Mouse (Mus musculus) left cerebral cortex, adult 6 months (tissue): ENCODE data around the gene Ptgfrn. TPM values are rescaled to one million over a fixed set of nuclear protein-coding genes. Genes with fewer than 3 reads are reported as not detected.

Experiments
- long read RNA-seq, 2 experiments: library from polyadenylated mRNA; unstranded; transcript quantifications; one replicate each; pipeline ENCODE4 v2.0.0; 2019 to 2020
- polyA plus RNA-seq: library from polyadenylated mRNA; unstranded; fragments of <200 nt; fragmentation: Nextera tagmentation; gene quantifications from 2 replicates; pipeline ENCODE4 v1.2.3, GENCODE M21; 2021

Ptgfrn gene
- polyA plus RNA-seq, result 1.5 and 2.0 TPM in 2 replicates
- long read RNA-seq, experiment 1, partial matches to known transcripts, result 0 of 9 reads
- long read RNA-seq, experiment 1, other reads (novel, unspliced or antisense), result 9 of 9 reads
- long read RNA-seq, experiment 2, full-length matches to known transcripts, result 1 of 7 reads
- long read RNA-seq, experiment 2, partial matches to known transcripts, result 0 of 7 reads
- long read RNA-seq, experiment 2, other reads (novel, unspliced or antisense), result 6 of 7 reads

DNA sequence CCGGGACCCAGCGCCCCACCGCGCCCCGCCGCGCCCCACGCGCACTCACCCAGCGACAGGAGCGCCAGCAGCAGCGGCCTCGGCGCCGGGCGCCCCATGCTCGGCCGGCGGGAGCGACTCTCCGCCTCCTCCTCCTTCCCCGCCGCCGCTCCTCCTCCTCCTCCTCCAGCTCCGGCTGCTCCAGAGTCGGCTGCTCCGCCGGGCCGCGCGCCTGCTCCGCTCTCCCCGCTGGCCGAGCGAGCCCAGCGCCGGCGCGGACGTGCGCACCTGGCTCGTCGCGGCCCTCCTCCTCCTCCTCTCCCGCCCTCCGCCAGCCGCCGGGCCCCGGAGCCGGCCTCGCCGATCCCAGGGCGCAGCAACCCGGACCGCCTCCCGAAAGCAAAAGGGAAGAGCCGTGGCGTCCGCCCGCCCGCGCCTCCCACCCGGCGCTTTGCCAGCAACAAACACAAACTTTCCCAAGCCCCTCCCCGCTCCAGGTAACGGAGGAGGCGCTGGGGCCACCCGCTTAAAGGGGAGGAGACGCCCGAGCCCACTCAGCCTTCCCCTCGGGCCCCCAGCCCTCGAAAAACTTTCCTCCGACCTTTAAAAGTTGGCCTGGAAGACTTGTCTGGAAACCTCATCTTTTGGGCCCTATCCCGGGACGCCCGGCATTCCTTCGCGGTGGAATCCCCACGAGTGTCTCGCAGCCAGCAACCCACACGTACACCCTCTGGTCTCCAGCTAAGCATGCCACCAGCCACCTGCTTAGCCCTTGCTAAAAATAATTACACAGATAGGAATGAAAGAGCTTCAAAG lies at the start of gene Ptgfrn:
Ptgfrn (minus strand) TSS at position 236 of the 795 bp plus-strand sequence.

GRCm38 (mm10) chr3:101029339-101029738 lies 80.7 kb downstream of the Ptgfrn start, which contains the start of gene Cd101:
Gene Cd101, minus strand, starts transcription at chr3:101029556.

Other genes with a start within 250 kb of the Ptgfrn start
- gene Trim45, start 188.1 kb downstream of the Ptgfrn start, polyA plus RNA-seq, result 2.8 and 3.8 TPM in 2 replicates
- gene Ttf2, start 140.6 kb downstream of the Ptgfrn start, polyA plus RNA-seq, result 0.33 and 0.48 TPM in 2 replicates
- 0.06 and 0.11 TPM in 2 replicates for gene Cd101, start 80.7 kb downstream of the Ptgfrn start, polyA plus RNA-seq
- 0.16 and 0.23 TPM in 2 replicates for gene Cd2, start 177.7 kb upstream of the Ptgfrn start, polyA plus RNA-seq